Mouse (Mus musculus) stomach, postnatal 0 days (tissue): ENCODE measurements at regions not wholly inside any gene's neighbourhood (a gene's known extent, or its start where the extent isn't known, plus 50 kb on each side); places are given as distances from the start of the nearest gene placed in this dataset.

Source experiments
- CTCF ChIP-seq: IDR thresholded peaks from 2 replicates; pipeline ENCODE4 v1.5.1; 2016; ENCODE audit warnings: antibody characterized with exemption, low read depth, mild to moderate bottlenecking, moderate library complexity
- EP300 ChIP-seq: optimal IDR thresholded peaks from 2 replicates; pipeline ENCODE3; 2016; ENCODE audit warnings: antibody characterized with exemption

DNA sequence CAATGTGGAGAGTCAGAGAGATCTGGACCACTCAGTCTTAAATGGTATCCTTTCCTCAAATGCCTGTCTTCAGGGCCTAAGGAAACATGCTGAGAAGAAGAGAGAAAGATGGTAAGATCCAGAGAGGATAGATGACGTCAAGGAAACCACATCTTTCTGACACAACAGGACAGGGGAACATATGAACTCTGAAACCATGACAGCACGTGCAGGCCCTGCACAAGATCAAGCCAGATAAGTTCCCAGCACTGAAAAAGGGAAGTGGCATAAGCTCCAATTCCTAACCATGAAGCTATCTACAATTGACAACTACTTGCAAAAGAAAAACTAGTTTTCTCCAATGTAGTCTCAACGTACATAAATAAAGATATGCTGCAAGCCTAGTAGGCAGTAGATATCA, 1068.2 kb upstream of the 1700009N14Rik start:
- TF ChIP-seq CTCF (no peak), EP300 (no peak)
